Mouse (Mus musculus) kidney, adult 2 months (tissue): ENCODE data around the gene Gsta4.

ENCODE experiments used
- CTCF ChIP-seq: fragments of 200-500 bp; conservative IDR thresholded peaks from 2 replicates; pipeline ENCODE4 v1.5.1; 2011; ENCODE audit warnings: low read depth, mild to moderate bottlenecking, control low read depth, low read length, moderate library complexity, mixed read lengths; ENCODE audit not compliant: insufficient read depth, insufficient read length
- POLR2A ChIP-seq: fragments of 200-500 bp; IDR thresholded peaks from one replicate; pipeline ENCODE4 v1.6.1; 2011; ENCODE audit warnings: low read depth, low read length, control low read depth

GRCm38 (mm10) chr9:78139463-78139862, 43.1 kb upstream of the Gsta4 start:
- TF ChIP-seq CTCF (no peak), POLR2A (no peak)
